Mouse (Mus musculus) limb, embryonic 11.5 days (tissue): ENCODE results near the gene Vil1. TPM values are rescaled to one million over a fixed set of nuclear protein-coding genes. Genes with fewer than 3 reads are reported as not detected.
A peak's percentile ranks its signal among the peaks of the same experiment; 100 is the strongest.
"Not testable (repeated sequence)": the region's sequence is repeated elsewhere in the genome, so short reads cannot be mapped to it uniquely, and the experiment has no call there.

Source experiments
- ATAC-seq: fragments of 200-750 bp; cut with Nextera tagmentation; 2 replicates; pipeline ENCODE4 v1.8.0; 2017; ENCODE audit warnings: low read depth; ENCODE audit not compliant: insufficient number of reproducible peaks, low FRiP score, low TSS enrichment
- DNase-seq: peaks from one replicate; pipeline ENCODE4 v3.0.0-alpha.2; 2015; ENCODE audit warnings: low spot score
- H3K27ac ChIP-seq: fragments of 300-500 bp; sonication (generic); replicated peaks from 2 replicates; pipeline ENCODE4 v1.5.1; 2014; ENCODE audit warnings: low read depth, mild to moderate bottlenecking, low read length
- H3K27me3 ChIP-seq: fragments of 300-500 bp; sonication (generic); 2 replicates; pipeline ENCODE4 v1.6.1; 2014; ENCODE audit warnings: mild to moderate bottlenecking, low read length, mixed read lengths; ENCODE audit not compliant: control insufficient read depth, insufficient read depth
- H3K36me3 ChIP-seq: fragments of 300-500 bp; sonication (generic); 2 replicates; pipeline ENCODE4 v1.6.1; 2014; ENCODE audit warnings: mild to moderate bottlenecking, low read length, moderate library complexity, mixed read lengths; ENCODE audit not compliant: control insufficient read depth, insufficient read depth
- H3K4me1 ChIP-seq: fragments of 300-500 bp; sonication (generic); 2 replicates; pipeline ENCODE4 v1.6.1; 2014; ENCODE audit warnings: low read length, mixed read lengths; ENCODE audit not compliant: control insufficient read depth, insufficient read depth
- H3K4me2 ChIP-seq: fragments of 300-500 bp; sonication (generic); 2 replicates; pipeline ENCODE4 v1.6.1; 2014; ENCODE audit warnings: low read depth, mild to moderate bottlenecking, moderate library complexity; ENCODE audit not compliant: severe bottlenecking
- H3K4me3 ChIP-seq: fragments of 300-500 bp; sonication (generic); 2 replicates; pipeline ENCODE4 v1.5.1; 2014; ENCODE audit warnings: low read depth, low read length
- H3K9ac ChIP-seq: fragments of 300-500 bp; sonication (generic); 2 replicates; pipeline ENCODE4 v1.6.1; 2014; ENCODE audit warnings: mild to moderate bottlenecking, low read length
- H3K9me3 ChIP-seq: fragments of 300-500 bp; sonication (generic); 2 replicates; pipeline ENCODE4 v1.6.1; 2016; ENCODE audit warnings: low read length; ENCODE audit not compliant: control insufficient read depth
- WGBS: fragments of 180-500 bp; shearing (Covaris S2); extraction: QIAGEN DNeasy Blood & Tissue Kit; methylation state at CpG from one replicate; pipeline ENCODE4 v1.1.7; 2014; 5-methylcytosine and 5-hydroxymethylcytosine counted together
- polyA plus RNA-seq: library from polyadenylated mRNA; unstranded; fragments of >200 nt; fragmentation: Nextera tagmentation; extraction: Ambion mirVana; gene quantifications from 2 replicates; pipeline ENCODE4 v1.2.1, GENCODE M21; 2014

Vil1 gene
- polyA plus RNA-seq, 1 experiment from 2014 or later, result 0.16 TPM

GRCm38 (mm10) chr1:74395290-74395689, 13.9 kb upstream of the Vil1 start:
- no peak overlapping the region for H3K27ac ChIP-seq
- peaks cover 8% of the 10 kb centered on the region; the same call in 1 of the 2 replicates for H3K36me3 ChIP-seq
- no peaks in the 10 kb centered on the region for H3K9me3 ChIP-seq
- WGBS, result 83% methylated on average over 12 of the region's 13 CpGs
- H3K4me1 ChIP-seq, result peaks cover 6% of the 10 kb centered on the region
- DNase-seq, result no peak
- no peak overlapping the region for H3K4me2 ChIP-seq
- H3K27me3 ChIP-seq, result no peaks in the 10 kb centered on the region
- ATAC-seq, result no peak
- H3K4me3 ChIP-seq, result no peak overlapping the region
- no peak overlapping the region for H3K9ac ChIP-seq

GRCm38 (mm10) chr1:74396456-74397222, 12.5 kb upstream of the Vil1 start:
- H3K9ac ChIP-seq, H3K4me1 ChIP-seq, H3K36me3 ChIP-seq, DNase-seq, ATAC-seq, H3K27me3 ChIP-seq, H3K9me3 ChIP-seq: not testable (repeated sequence)
- 12% methylated on average over 12 of the region's 12 CpGs for WGBS
- Histone ChIP-seq H3K27ac (peak overlapping the region; percentile 76; the same call in 1 of the 2 replicates), H3K4me3 (peak overlapping the region; percentile 32), H3K4me2 (peak overlapping the region; percentile 70)

GRCm38 (mm10) chr1:74397268-74397918, 11.8 kb upstream of the Vil1 start:
- DNase-seq, result peak; percentile 98
- 0% methylated on average over 41 of the region's 41 CpGs for WGBS
- H3K9me3 ChIP-seq, result no peaks in the 10 kb centered on the region
- H3K27me3 ChIP-seq, result no peaks in the 10 kb centered on the region
- H3K4me3 ChIP-seq, result peak overlapping the region; percentile 32
- H3K4me2 ChIP-seq, result peak overlapping the region; percentile 70
- H3K36me3 ChIP-seq, result peaks cover 8% of the 10 kb centered on the region; the same call in 1 of the 2 replicates
- H3K27ac ChIP-seq, result peak overlapping the region; percentile 76; the same call in 1 of the 2 replicates
- peak; percentile 90 for ATAC-seq
- H3K4me1 ChIP-seq, result peaks cover 3% of the 10 kb centered on the region; the same call in 1 of the 2 replicates
- peak overlapping the region; percentile 66 for H3K9ac ChIP-seq

GRCm38 (mm10) chr1:74397919-74398451, 11.2 kb upstream of the Vil1 start:
- 4% methylated on average over 11 of the region's 11 CpGs for WGBS
- H3K9ac ChIP-seq, result peak overlapping the region; percentile 66
- H3K4me2 ChIP-seq, result peak overlapping the region; percentile 70
- H3K4me1 ChIP-seq, result peaks cover 3% of the 10 kb centered on the region; the same call in 1 of the 2 replicates
- no peaks in the 10 kb centered on the region for H3K27me3 ChIP-seq
- ATAC-seq, result peak; percentile 23
- H3K27ac ChIP-seq, result peak overlapping the region; percentile 76; the same call in 1 of the 2 replicates
- peaks cover 8% of the 10 kb centered on the region; the same call in 1 of the 2 replicates for H3K36me3 ChIP-seq
- H3K9me3 ChIP-seq, result no peaks in the 10 kb centered on the region
- peak overlapping the region; percentile 32 for H3K4me3 ChIP-seq
- peak; percentile 83 for DNase-seq

GRCm38 (mm10) chr1:74400531-74400930, 8.6 kb upstream of the Vil1 start:
- Histone ChIP-seq H3K36me3 (no peaks in the 10 kb centered on the region), H3K27me3 (no peaks in the 10 kb centered on the region), H3K27ac (no peak overlapping the region), H3K9ac (no peak overlapping the region), H3K4me1 (no peaks in the 10 kb centered on the region), H3K9me3 (no peaks in the 10 kb centered on the region), H3K4me3 (no peak overlapping the region), H3K4me2 (no peak overlapping the region)
- WGBS, result 88% methylated on average over 3 of the region's 3 CpGs
- DNase-seq (no peak), ATAC-seq (no peak)

- ATAC-seq (no peak), DNase-seq (no peak)
- no peak overlapping the region for H3K4me3 ChIP-seq
- H3K9ac ChIP-seq, result no peak overlapping the region
- H3K4me2 ChIP-seq, result no peak overlapping the region
- H3K4me1 ChIP-seq, result no peaks in the 10 kb centered on the region
- 54% methylated on average over 16 of the region's 16 CpGs for WGBS
- H3K36me3 ChIP-seq, result no peaks in the 10 kb centered on the region
- no peak overlapping the region for H3K27ac ChIP-seq
- H3K27me3 ChIP-seq, result no peaks in the 10 kb centered on the region
- H3K9me3 ChIP-seq, result no peaks in the 10 kb centered on the region
Measured at GRCm38 (mm10) chr1:74401015-74401702, 8.0 kb upstream of the Vil1 start.

GRCm38 (mm10) chr1:74404206-74404605, 5.0 kb upstream of the Vil1 start:
- H3K4me2 ChIP-seq, result no peak overlapping the region
- no peak overlapping the region for H3K27ac ChIP-seq
- H3K4me3 ChIP-seq, result no peak overlapping the region
- WGBS, result 90% methylated on average over 4 of the region's 4 CpGs
- no peak for ATAC-seq
- H3K27me3 ChIP-seq, result no peaks in the 10 kb centered on the region
- H3K36me3 ChIP-seq, result no peaks in the 10 kb centered on the region
- no peak overlapping the region for H3K9ac ChIP-seq
- H3K9me3 ChIP-seq, result no peaks in the 10 kb centered on the region
- no peak for DNase-seq
- peaks cover 6% of the 10 kb centered on the region for H3K4me1 ChIP-seq

- Histone ChIP-seq H3K9me3 (no peaks in the 10 kb centered on the region), H3K9ac (no peak overlapping the region), H3K36me3 (no peaks in the 10 kb centered on the region), H3K4me2 (no peak overlapping the region), H3K27me3 (no peaks in the 10 kb centered on the region), H3K4me1 (peaks cover 6% of the 10 kb centered on the region), H3K27ac (no peak overlapping the region), H3K4me3 (no peak overlapping the region)
- ATAC-seq (no peak), DNase-seq (no peak)
- 52% methylated on average over 2 of the region's 2 CpGs for WGBS
Measured at GRCm38 (mm10) chr1:74411753-74412325, 2.7 kb downstream of the Vil1 start.
